Mouse (Mus musculus) neural tube, embryonic 14.5 days (tissue): ENCODE results near the gene Hbb-y. TPM values are rescaled to one million over a fixed set of nuclear protein-coding genes. Genes with fewer than 3 reads are reported as not detected.

ENCODE experiments used
- ATAC-seq: fragments of 200-750 bp; cut with Nextera tagmentation; 2 replicates; pipeline ENCODE4 v1.8.0; 2017; ENCODE audit warnings: low read depth, mild to moderate bottlenecking, moderate TSS enrichment, moderate library complexity
- H3K27ac ChIP-seq: fragments of 300-500 bp; sonication (generic); 2 replicates; pipeline ENCODE4 v1.5.1; 2014; ENCODE audit warnings: low read depth, mild to moderate bottlenecking, control low read depth, low read length, moderate library complexity, mixed read lengths
- H3K27me3 ChIP-seq: fragments of 300-500 bp; sonication (generic); 2 replicates; pipeline ENCODE4 v1.6.1; 2014; ENCODE audit warnings: low read length; ENCODE audit not compliant: control insufficient read depth, insufficient read depth
- H3K36me3 ChIP-seq: fragments of 300-500 bp; sonication (generic); 2 replicates; pipeline ENCODE4 v1.6.1; 2014; ENCODE audit warnings: low read length, mixed read lengths; ENCODE audit not compliant: control insufficient read depth, insufficient read depth
- H3K4me1 ChIP-seq: fragments of 300-500 bp; sonication (generic); 2 replicates; pipeline ENCODE4 v1.6.1; 2014; ENCODE audit warnings: low read length; ENCODE audit not compliant: control insufficient read depth, insufficient read depth
- H3K4me2 ChIP-seq: fragments of 300-500 bp; sonication (generic); 2 replicates; pipeline ENCODE4 v1.6.1; 2014; ENCODE audit warnings: mild to moderate bottlenecking, low read depth, low read length, control low read depth
- H3K4me3 ChIP-seq: fragments of 300-500 bp; sonication (generic); 2 replicates; pipeline ENCODE4 v1.5.1; 2014; ENCODE audit warnings: low read depth, low read length, control low read depth, mixed read lengths
- H3K9ac ChIP-seq: fragments of 300-500 bp; sonication (generic); replicated peaks from 2 replicates; pipeline ENCODE4 v1.6.1; 2014; ENCODE audit warnings: low read depth, mild to moderate bottlenecking, control low read depth, low read length, mixed read lengths
- H3K9me3 ChIP-seq: fragments of 300-500 bp; sonication (generic); 2 replicates; pipeline ENCODE4 v1.6.1; 2016; ENCODE audit warnings: low read length; ENCODE audit not compliant: control insufficient read depth
- WGBS: fragments of 180-500 bp; shearing (Covaris S2); extraction: QIAGEN DNeasy Blood & Tissue Kit; methylation state at CpG from one replicate; pipeline ENCODE4 v1.1.7; 2014; 5-methylcytosine and 5-hydroxymethylcytosine counted together
- polyA plus RNA-seq: library from polyadenylated mRNA; unstranded; fragments of >200 nt; fragmentation: Nextera tagmentation; extraction: Ambion mirVana; gene quantifications from 2 replicates; pipeline ENCODE4 v1.2.1, GENCODE M21; 2014

Gene Hbb-y
- 261 and 1,449 TPM in 2 replicates for polyA plus RNA-seq

GRCm38 (mm10) chr7:103853090-103853489 lies at the start of gene Hbb-y:
Hbb-y (minus strand) TSS chr7:103853216.
- no peak within 1 kb of the TSS for H3K4me2 ChIP-seq
- no peaks in the 10 kb centered on the region for H3K36me3 ChIP-seq
- H3K9me3 ChIP-seq = no peaks in the 10 kb centered on the region
- H3K4me1 ChIP-seq = no peaks in the 10 kb centered on the region
- H3K27me3 ChIP-seq = no peaks in the 10 kb centered on the region
- no peak within 1 kb of the TSS for H3K9ac ChIP-seq
- no peak within 1 kb of the TSS for H3K4me3 ChIP-seq
- WGBS = 67% methylated on average over 2 of the region's 2 CpGs
- no peak for ATAC-seq
- no peak within 1 kb of the TSS for H3K27ac ChIP-seq

- Histone ChIP-seq H3K9me3 (no peaks in the 10 kb centered on the region), H3K27me3 (no peaks in the 10 kb centered on the region), H3K9ac (no peak within 1 kb of the TSS), H3K4me2 (no peak within 1 kb of the TSS), H3K4me1 (no peaks in the 10 kb centered on the region), H3K4me3 (no peak within 1 kb of the TSS), H3K36me3 (no peaks in the 10 kb centered on the region), H3K27ac (no peak within 1 kb of the TSS)
- WGBS = 80% methylated on average over 1 of the region's 1 CpGs
- ATAC-seq = no peak
Measured at GRCm38 (mm10) chr7:103894385-103894784, 41.4 kb upstream of the Hbb-y start, which contains the start of gene Olfr64. Olfr64 (minus strand) TSS chr7:103894485.

GRCm38 (mm10) chr7:103886152-103886551 lies 33.1 kb upstream of the Hbb-y start, which contains the start of gene Olfr66:
Olfr66 (minus strand) TSS chr7:103886252.
- no peaks in the 10 kb centered on the region for H3K27me3 ChIP-seq
- ATAC-seq = no peak

DNA sequence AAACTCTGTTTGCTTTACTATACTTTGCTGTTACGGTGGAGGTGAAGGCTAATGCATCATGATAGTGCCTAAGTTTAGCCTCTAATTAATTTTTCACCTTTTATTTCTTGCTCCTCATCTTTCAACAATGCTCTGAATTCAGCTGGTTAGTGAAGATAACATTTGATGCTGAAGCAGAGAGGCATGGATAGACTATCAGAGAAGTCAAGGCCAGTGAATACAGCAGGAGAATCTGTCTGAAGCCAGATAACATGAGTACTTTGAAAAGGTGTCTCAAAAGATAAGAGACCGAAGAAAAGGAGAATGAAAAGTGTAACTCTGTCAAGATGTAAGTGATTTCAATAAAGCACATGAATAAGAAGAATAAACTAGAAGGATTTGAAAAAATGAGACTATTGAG lies 24.1 kb upstream of the Hbb-y start:
- no peaks in the 10 kb centered on the region for H3K9me3 ChIP-seq
- no peaks in the 10 kb centered on the region for H3K4me1 ChIP-seq
- WGBS = 93% methylated on average over 2 of the region's 2 CpGs
- H3K4me3 ChIP-seq = no peak overlapping the region
- no peak overlapping the region for H3K27ac ChIP-seq
- H3K9ac ChIP-seq = no peak overlapping the region
- ATAC-seq = no peak
- H3K4me2 ChIP-seq = no peak overlapping the region
- H3K27me3 ChIP-seq = no peaks in the 10 kb centered on the region
- H3K36me3 ChIP-seq = no peaks in the 10 kb centered on the region

More at GRCm38 (mm10) chr7:103886152-103886551, 33.1 kb upstream of the Hbb-y start, which contains the start of gene Olfr66:
- no peak within 1 kb of the TSS for H3K27ac ChIP-seq
- no peaks in the 10 kb centered on the region for H3K36me3 ChIP-seq
- H3K9ac ChIP-seq = no peak within 1 kb of the TSS
- no peaks in the 10 kb centered on the region for H3K9me3 ChIP-seq
- H3K4me1 ChIP-seq = no peaks in the 10 kb centered on the region
- no peak within 1 kb of the TSS for H3K4me2 ChIP-seq
- H3K4me3 ChIP-seq = no peak within 1 kb of the TSS

GRCm38 (mm10) chr7:103874451-103874850 lies 21.4 kb upstream of the Hbb-y start:
- Histone ChIP-seq H3K4me2 (no peak overlapping the region), H3K9me3 (no peaks in the 10 kb centered on the region), H3K9ac (no peak overlapping the region), H3K4me1 (no peaks in the 10 kb centered on the region), H3K4me3 (no peak overlapping the region), H3K27ac (no peak overlapping the region), H3K36me3 (no peaks in the 10 kb centered on the region), H3K27me3 (no peaks in the 10 kb centered on the region)
- no peak for ATAC-seq
- 63% methylated on average over 5 of the region's 5 CpGs for WGBS

DNA sequence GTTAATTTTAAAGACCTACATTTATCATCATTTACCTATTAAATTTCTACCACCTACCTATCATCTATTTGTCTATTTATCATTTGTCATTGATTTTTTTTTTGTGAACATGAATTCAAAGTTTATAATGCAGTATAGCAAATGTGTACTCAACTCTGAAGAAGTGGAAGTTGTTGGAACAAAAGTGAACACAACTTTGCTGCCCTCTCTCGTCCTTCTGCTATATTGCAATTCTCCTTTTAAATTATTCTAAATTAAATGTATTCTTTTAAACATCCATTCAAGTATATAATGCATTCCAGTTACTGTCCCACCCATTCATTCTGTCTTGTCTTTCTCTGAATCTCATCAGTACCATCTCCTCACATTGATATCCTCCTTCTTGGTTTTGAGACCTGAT lies 20.0 kb upstream of the Hbb-y start:
- H3K4me1 ChIP-seq = no peaks in the 10 kb centered on the region
- H3K4me2 ChIP-seq = no peak overlapping the region
- H3K27me3 ChIP-seq = no peaks in the 10 kb centered on the region
- no peak for ATAC-seq
- H3K9me3 ChIP-seq = no peaks in the 10 kb centered on the region
- H3K4me3 ChIP-seq = no peak overlapping the region
- H3K27ac ChIP-seq = no peak overlapping the region
- WGBS = 7% methylated on average over 1 of the region's 1 CpGs
- H3K36me3 ChIP-seq = no peaks in the 10 kb centered on the region
- H3K9ac ChIP-seq = no peak overlapping the region

DNA sequence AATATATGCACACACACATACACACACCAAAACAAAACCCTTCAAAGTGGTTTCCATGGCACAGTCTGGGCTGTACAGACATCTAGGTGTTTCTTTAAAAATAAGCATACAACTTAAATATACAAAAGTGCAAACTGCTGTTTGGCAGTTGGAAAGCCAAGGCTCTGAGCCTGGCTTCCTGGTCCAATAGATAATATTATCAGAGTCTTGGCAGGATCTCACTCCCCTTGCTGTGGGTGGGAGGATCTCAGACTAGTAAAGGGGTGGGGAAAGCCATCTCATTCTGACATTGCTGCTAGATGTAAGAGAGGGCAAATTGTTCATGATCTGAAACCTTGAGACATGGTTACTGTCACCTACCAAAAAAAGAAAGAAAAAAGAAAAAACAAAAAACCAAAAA lies 17.7 kb upstream of the Hbb-y start:
- no peak overlapping the region for H3K4me3 ChIP-seq
- no peak overlapping the region for H3K27ac ChIP-seq
- ATAC-seq = no peak

GRCm38 (mm10) chr7:103865716-103866115 lies 12.7 kb upstream of the Hbb-y start:
- H3K4me1 ChIP-seq = no peaks in the 10 kb centered on the region
- H3K4me2 ChIP-seq = no peak overlapping the region
- no peak overlapping the region for H3K4me3 ChIP-seq
- H3K27me3 ChIP-seq = no peaks in the 10 kb centered on the region
- H3K36me3 ChIP-seq = no peaks in the 10 kb centered on the region
- H3K9me3 ChIP-seq = no peaks in the 10 kb centered on the region
- no peak for ATAC-seq
- no peak overlapping the region for H3K27ac ChIP-seq
- no peak overlapping the region for H3K9ac ChIP-seq

More for the DNA sequence above, 17.7 kb upstream of the Hbb-y start:
- Histone ChIP-seq H3K9ac (no peak overlapping the region), H3K4me2 (no peak overlapping the region), H3K36me3 (no peaks in the 10 kb centered on the region), H3K4me1 (no peaks in the 10 kb centered on the region), H3K27me3 (no peaks in the 10 kb centered on the region), H3K9me3 (no peaks in the 10 kb centered on the region)

GRCm38 (mm10) chr7:103861531-103861930 lies 8.5 kb upstream of the Hbb-y start:
- no peaks in the 10 kb centered on the region for H3K27me3 ChIP-seq
- no peaks in the 10 kb centered on the region for H3K36me3 ChIP-seq
- H3K9ac ChIP-seq = no peak overlapping the region
- no peaks in the 10 kb centered on the region for H3K4me1 ChIP-seq
- no peaks in the 10 kb centered on the region for H3K9me3 ChIP-seq
- ATAC-seq = no peak
- WGBS = 89% methylated on average over 3 of the region's 3 CpGs
- H3K27ac ChIP-seq = no peak overlapping the region
- H3K4me2 ChIP-seq = no peak overlapping the region
- no peak overlapping the region for H3K4me3 ChIP-seq

- H3K27me3 ChIP-seq = no peaks in the 10 kb centered on the region
Measured at GRCm38 (mm10) chr7:103860855-103861254, 7.8 kb upstream of the Hbb-y start.

More at GRCm38 (mm10) chr7:103860855-103861254, 7.8 kb upstream of the Hbb-y start:
- Histone ChIP-seq H3K4me1 (no peaks in the 10 kb centered on the region), H3K9ac (no peak overlapping the region), H3K4me2 (no peak overlapping the region), H3K4me3 (no peak overlapping the region), H3K27ac (no peak overlapping the region), H3K36me3 (no peaks in the 10 kb centered on the region), H3K9me3 (no peaks in the 10 kb centered on the region)
- 73% methylated on average over 1 of the region's 1 CpGs for WGBS
- ATAC-seq = no peak
